Mouse (Mus musculus) megakaryocyte, embryonic 14.5 days (primary cell): ENCODE results near the gene Spta1. TPM values are rescaled to one million over a fixed set of nuclear protein-coding genes. Genes with fewer than 3 reads are reported as not detected.

Source experiments
- H3K27me3 ChIP-seq: replicated peaks from 2 replicates; pipeline ENCODE3; 2012; ENCODE audit warnings: inconsistent platforms
- H3K36me3 ChIP-seq: replicated peaks from 2 replicates; pipeline ENCODE3; 2012; ENCODE audit warnings: low read length, inconsistent platforms, mixed read lengths
- H3K4me1 ChIP-seq: 2 replicates; pipeline ENCODE4 v1.6.1; 2012; ENCODE audit warnings: inconsistent platforms
- H3K4me3 ChIP-seq: replicated peaks from 2 replicates; pipeline ENCODE3; 2012; ENCODE audit warnings: moderate library complexity, mild to moderate bottlenecking, inconsistent platforms
- H3K9me3 ChIP-seq: 2 replicates; pipeline ENCODE4 v1.6.1; 2012; ENCODE audit warnings: inconsistent platforms
- FLI1 ChIP-seq: IDR thresholded peaks from 2 replicates; pipeline ENCODE4 v1.6.1; 2012; ENCODE audit warnings: low read length, inconsistent platforms, mixed read lengths
- GATA1 ChIP-seq: IDR thresholded peaks from 3 replicates; pipeline ENCODE4 v1.6.1; 2012; ENCODE audit warnings: mixed read lengths, low read length, inconsistent platforms, borderline replicate concordance
- polyA plus RNA-seq: library from polyadenylated mRNA; stranded (reverse); fragments of >175 nt; gene quantifications from 2 replicates; pipeline ENCODE4 v1.2.3, GENCODE M21; 2012; ENCODE audit warnings: low replicate concordance; ENCODE audit not compliant: insufficient read depth

Gene Spta1
- polyA plus RNA-seq, 1 experiment, result 0.11 TPM

- Histone ChIP-seq H3K36me3 (no peaks in the 10 kb centered on the region), H3K4me1 (peaks cover 21% of the 10 kb centered on the region; the same call in 1 of the 2 replicates), H3K27me3 (no peaks in the 10 kb centered on the region), H3K4me3 (no peak overlapping the region), H3K9me3 (no peaks in the 10 kb centered on the region)
- TF ChIP-seq GATA1 (no peak), FLI1 (no peak)
Measured at GRCm38 (mm10) chr1:174169024-174169423, 3.6 kb upstream of the Spta1 start.

- Histone ChIP-seq H3K4me1 (peaks cover 25% of the 10 kb centered on the region; the same call in 1 of the 2 replicates), H3K36me3 (peaks cover 4% of the 10 kb centered on the region), H3K4me3 (no peak overlapping the region), H3K9me3 (no peaks in the 10 kb centered on the region), H3K27me3 (no peaks in the 10 kb centered on the region)
- TF ChIP-seq GATA1 (no peak), FLI1 (no peak)
Measured at GRCm38 (mm10) chr1:174170706-174171501, 1.7 kb upstream of the Spta1 start.

GRCm38 (mm10) chr1:174171537-174171936, 1.0 kb upstream of the Spta1 start:
- Histone ChIP-seq H3K27me3 (no peaks in the 10 kb centered on the region), H3K4me3 (no peak overlapping the region)
- TF ChIP-seq FLI1 (no peak), GATA1 (no peak)

GRCm38 (mm10) chr1:174204699-174205098, 32.1 kb downstream of the Spta1 start:
- H3K4me1 ChIP-seq, result no peaks in the 10 kb centered on the region
- no peak overlapping the region for H3K4me3 ChIP-seq
- no peak for TF ChIP-seq FLI1
- TF ChIP-seq GATA1, result no peak
- no peaks in the 10 kb centered on the region for H3K27me3 ChIP-seq
- H3K9me3 ChIP-seq, result no peaks in the 10 kb centered on the region
- H3K36me3 ChIP-seq, result peaks cover 24% of the 10 kb centered on the region

More at GRCm38 (mm10) chr1:174171537-174171936, 1.0 kb upstream of the Spta1 start:
- Histone ChIP-seq H3K36me3 (peaks cover 4% of the 10 kb centered on the region), H3K4me1 (peaks cover 25% of the 10 kb centered on the region; the same call in 1 of the 2 replicates), H3K9me3 (no peaks in the 10 kb centered on the region)

GRCm38 (mm10) chr1:174212286-174212685, 39.7 kb downstream of the Spta1 start:
- Histone ChIP-seq H3K9me3 (no peaks in the 10 kb centered on the region), H3K4me1 (no peaks in the 10 kb centered on the region), H3K4me3 (no peak overlapping the region), H3K36me3 (peaks cover 25% of the 10 kb centered on the region), H3K27me3 (no peaks in the 10 kb centered on the region)
- TF ChIP-seq FLI1, result no peak

- Histone ChIP-seq H3K4me1 (no peaks in the 10 kb centered on the region), H3K36me3 (peaks cover 43% of the 10 kb centered on the region), H3K27me3 (no peaks in the 10 kb centered on the region), H3K4me3 (no peak overlapping the region), H3K9me3 (no peaks in the 10 kb centered on the region)
- TF ChIP-seq FLI1 (no peak), GATA1 (no peak)
Measured at GRCm38 (mm10) chr1:174215270-174216038, 42.9 kb downstream of the Spta1 start.

GRCm38 (mm10) chr1:174216528-174217204, 44.1 kb downstream of the Spta1 start:
- Histone ChIP-seq H3K9me3 (no peaks in the 10 kb centered on the region), H3K4me3 (no peak overlapping the region), H3K36me3 (peaks cover 39% of the 10 kb centered on the region), H3K4me1 (no peaks in the 10 kb centered on the region), H3K27me3 (no peaks in the 10 kb centered on the region)
- TF ChIP-seq GATA1, result no peak
- TF ChIP-seq FLI1, result no peak

- no peak overlapping the region for H3K4me3 ChIP-seq
- TF ChIP-seq GATA1 (no peak), FLI1 (no peak)
Measured at GRCm38 (mm10) chr1:174239916-174240315, 67.3 kb downstream of the Spta1 start.

GRCm38 (mm10) chr1:174244621-174245020, 72.0 kb downstream of the Spta1 start:
- TF ChIP-seq FLI1 (no peak), GATA1 (no peak)
- Histone ChIP-seq H3K36me3 (peaks cover 14% of the 10 kb centered on the region), H3K27me3 (no peaks in the 10 kb centered on the region), H3K9me3 (no peaks in the 10 kb centered on the region), H3K4me1 (peaks cover 4% of the 10 kb centered on the region), H3K4me3 (no peak overlapping the region)

More at GRCm38 (mm10) chr1:174239916-174240315, 67.3 kb downstream of the Spta1 start:
- no peaks in the 10 kb centered on the region for H3K27me3 ChIP-seq
- H3K9me3 ChIP-seq, result no peaks in the 10 kb centered on the region
- H3K4me1 ChIP-seq, result peaks cover 17% of the 10 kb centered on the region
- H3K36me3 ChIP-seq, result peaks cover 16% of the 10 kb centered on the region
